Mouse (Mus musculus) liver, embryonic 14.5 days (tissue): ENCODE results near the gene Dpp6. TPM values are rescaled to one million over a fixed set of nuclear protein-coding genes. Genes with fewer than 3 reads are reported as not detected.
A peak's percentile ranks its signal among the peaks of the same experiment; 100 is the strongest.

ENCODE experiments used
- ATAC-seq: fragments of 200-750 bp; cut with Nextera tagmentation; 2 replicates; pipeline ENCODE4 v1.8.0; 2017; ENCODE audit warnings: moderate number of reproducible peaks, mild to moderate bottlenecking, moderate library complexity; ENCODE audit not compliant: insufficient read depth
- DNase-seq, 3 experiments: peaks; one replicate each; pipeline ENCODE4 v3.0.0-alpha.2; 2012 to 2013; ENCODE audit warnings: low read depth in 3 of 3, low spot score in 3 of 3
- H3K27ac ChIP-seq: fragments of 300-500 bp; sonication (generic); 2 replicates; pipeline ENCODE4 v1.5.1; 2014; ENCODE audit warnings: moderate library complexity, mild to moderate bottlenecking, control low read depth, inconsistent platforms
- H3K27me3 ChIP-seq: fragments of 300-500 bp; sonication (generic); 2 replicates; pipeline ENCODE4 v1.6.1; 2014; ENCODE audit warnings: mild to moderate bottlenecking, low read length, moderate library complexity; ENCODE audit not compliant: control insufficient read depth, insufficient read depth
- H3K36me3 ChIP-seq: fragments of 300-500 bp; sonication (generic); replicated peaks from 2 replicates; pipeline ENCODE4 v1.6.1; 2014; ENCODE audit warnings: low read depth; ENCODE audit not compliant: control insufficient read depth, insufficient read depth
- H3K4me1 ChIP-seq, 2 experiments: fragments of 200-500 bp in 1 of 2; fragments of 300-500 bp in 1 of 2; sonication (generic) in 1 of 2; replicated peaks; 2 replicates each; pipeline ENCODE4 v1.6.1; 2012 to 2014; ENCODE audit warnings: antibody characterized with exemption in 1 of 2, inconsistent platforms in 1 of 2, low read length in 1 of 2; ENCODE audit not compliant: control insufficient read depth in 2 of 2, insufficient read depth in 2 of 2
- H3K4me2 ChIP-seq: fragments of 300-500 bp; sonication (generic); 2 replicates; pipeline ENCODE4 v1.6.1; 2014; ENCODE audit warnings: low read depth, mild to moderate bottlenecking, control low read depth, moderate library complexity
- H3K4me3 ChIP-seq, 2 experiments: fragments of 200-500 bp in 1 of 2; fragments of 300-500 bp in 1 of 2; sonication (generic) in 1 of 2; 2 replicates each; pipeline ENCODE4 v1.5.1; 2012 to 2014; ENCODE audit warnings: low read depth in 2 of 2, low read length in 2 of 2, mild to moderate bottlenecking in 2 of 2, control low read depth in 1 of 2, inconsistent platforms in 1 of 2, moderate library complexity in 1 of 2; ENCODE audit not compliant: insufficient read depth in 1 of 2
- H3K9ac ChIP-seq: fragments of 300-500 bp; sonication (generic); replicated peaks from 2 replicates; pipeline ENCODE4 v1.6.1; 2014; ENCODE audit warnings: mild to moderate bottlenecking, control low read depth, moderate library complexity
- H3K9me3 ChIP-seq: fragments of 300-500 bp; sonication (generic); 2 replicates; pipeline ENCODE4 v1.6.1; 2016; ENCODE audit warnings: low read length, mixed read lengths; ENCODE audit not compliant: control insufficient read depth
- CTCF ChIP-seq: IDR thresholded peaks from 2 replicates; pipeline ENCODE4 v1.5.1; 2016; ENCODE audit warnings: antibody characterized with exemption, low read depth, control low read depth
- EP300 ChIP-seq: IDR thresholded peaks from 2 replicates; pipeline ENCODE4 v1.6.1; 2016; ENCODE audit warnings: antibody characterized with exemption, low read depth
- WGBS: fragments of 180-500 bp; shearing (Covaris S2); extraction: QIAGEN DNeasy Blood & Tissue Kit; methylation state at CpG from one replicate; pipeline ENCODE4 v1.1.7; 2014; ENCODE audit not compliant: insufficient replicate concordance; 5-methylcytosine and 5-hydroxymethylcytosine counted together
- polyA plus RNA-seq, 2 experiments: library from polyadenylated mRNA; depleted of rRNA in 1 of 2; stranded (reverse) in 1 of 2; unstranded in 1 of 2; fragments of >200 nt; fragmentation: Nextera tagmentation in 1 of 2; extraction: Ambion mirVana in 1 of 2; gene quantifications; 2 replicates each; pipeline versions ENCODE4 v1.2.1 to v1.2.3; 2012 to 2014

Gene Dpp6
- polyA plus RNA-seq, 2 experiments, result 0.30 to 0.48 TPM

DNA sequence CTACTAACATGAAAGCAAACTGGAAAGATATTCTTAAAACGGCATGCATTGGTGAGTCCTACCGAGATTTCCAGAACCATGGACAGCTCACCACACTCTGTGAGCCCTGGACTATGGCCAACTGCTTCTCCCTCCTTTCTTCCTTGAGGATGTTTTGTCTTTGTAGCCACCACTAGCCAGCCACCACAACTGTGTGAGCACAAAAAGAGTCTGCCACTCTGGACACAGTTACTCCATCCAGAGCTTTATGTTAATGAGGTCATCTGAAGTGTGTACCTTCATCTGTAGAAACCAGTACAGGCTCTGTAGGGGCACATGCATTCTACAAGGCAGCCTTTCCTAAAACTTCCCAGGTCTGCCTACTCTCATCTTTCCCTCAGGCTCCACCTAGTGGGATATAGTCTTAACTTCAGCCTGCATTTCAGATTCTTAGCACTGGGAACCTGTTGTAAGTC, 727.8 kb downstream of the Dpp6 start:
- Histone ChIP-seq H3K4me2 (no peak overlapping the region), H3K27me3 (no peaks in the 10 kb centered on the region), H3K36me3 (no peaks in the 10 kb centered on the region), H3K27ac (no peak overlapping the region), H3K4me1 (no peaks in the 10 kb centered on the region), H3K4me3 (no peak overlapping the region), H3K9me3 (no peaks in the 10 kb centered on the region), H3K9ac (no peak overlapping the region)
- 5% methylated on average over 2 of the region's 2 CpGs for WGBS
- ATAC-seq (no peak), DNase-seq (no peak)
- no peak for TF ChIP-seq EP300
- 0 out of 2 replicates have a peak, but pooled peaks have one; percentile 3 for TF ChIP-seq CTCF

DNA sequence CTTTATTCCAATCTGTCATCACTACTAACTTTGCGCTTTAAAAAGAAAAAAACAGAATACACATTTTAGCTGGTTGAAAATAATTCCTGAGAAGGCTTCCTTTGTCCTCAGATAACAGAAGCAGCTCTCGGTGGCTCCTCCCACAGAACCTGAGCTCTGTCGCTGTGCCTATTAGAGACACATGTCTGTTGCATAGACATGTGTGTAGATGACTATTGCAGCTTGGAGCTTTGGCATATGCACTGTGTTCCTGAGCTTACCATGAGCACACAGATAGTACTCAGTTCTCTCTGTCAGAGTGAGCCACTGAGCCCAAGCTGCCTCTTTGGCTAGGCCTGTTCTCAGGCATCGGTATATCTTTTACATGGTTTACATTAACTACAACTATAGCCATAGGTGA, 732.3 kb downstream of the Dpp6 start:
- ATAC-seq (no peak), DNase-seq (no peak)
- no peak overlapping the region for H3K9ac ChIP-seq
- no peak overlapping the region for H3K27ac ChIP-seq
- WGBS, result 64% methylated on average over 4 of the region's 4 CpGs
- H3K4me1 ChIP-seq, result no peaks in the 10 kb centered on the region
- no peaks in the 10 kb centered on the region for H3K27me3 ChIP-seq
- no peaks in the 10 kb centered on the region for H3K9me3 ChIP-seq
- no peaks in the 10 kb centered on the region for H3K36me3 ChIP-seq
- no peak overlapping the region for H3K4me2 ChIP-seq
- no peak overlapping the region for H3K4me3 ChIP-seq
- TF ChIP-seq EP300 (no peak), CTCF (no peak)

GRCm38 (mm10) chr5:27565700-27566099, 748.7 kb downstream of the Dpp6 start:
- H3K9ac ChIP-seq, result no peak overlapping the region
- no peaks in the 10 kb centered on the region for H3K4me1 ChIP-seq
- no peaks in the 10 kb centered on the region for H3K27me3 ChIP-seq
- no peaks in the 10 kb centered on the region for H3K36me3 ChIP-seq
- ATAC-seq, result no peak
- WGBS, result 51% methylated on average over 7 of the region's 7 CpGs
- H3K4me3 ChIP-seq, result no peak overlapping the region
- no peak overlapping the region for H3K4me2 ChIP-seq
- H3K27ac ChIP-seq, result no peak overlapping the region
- no peak for DNase-seq
- H3K9me3 ChIP-seq, result no peaks in the 10 kb centered on the region
- TF ChIP-seq EP300, result no peak
- no peak for TF ChIP-seq CTCF

DNA sequence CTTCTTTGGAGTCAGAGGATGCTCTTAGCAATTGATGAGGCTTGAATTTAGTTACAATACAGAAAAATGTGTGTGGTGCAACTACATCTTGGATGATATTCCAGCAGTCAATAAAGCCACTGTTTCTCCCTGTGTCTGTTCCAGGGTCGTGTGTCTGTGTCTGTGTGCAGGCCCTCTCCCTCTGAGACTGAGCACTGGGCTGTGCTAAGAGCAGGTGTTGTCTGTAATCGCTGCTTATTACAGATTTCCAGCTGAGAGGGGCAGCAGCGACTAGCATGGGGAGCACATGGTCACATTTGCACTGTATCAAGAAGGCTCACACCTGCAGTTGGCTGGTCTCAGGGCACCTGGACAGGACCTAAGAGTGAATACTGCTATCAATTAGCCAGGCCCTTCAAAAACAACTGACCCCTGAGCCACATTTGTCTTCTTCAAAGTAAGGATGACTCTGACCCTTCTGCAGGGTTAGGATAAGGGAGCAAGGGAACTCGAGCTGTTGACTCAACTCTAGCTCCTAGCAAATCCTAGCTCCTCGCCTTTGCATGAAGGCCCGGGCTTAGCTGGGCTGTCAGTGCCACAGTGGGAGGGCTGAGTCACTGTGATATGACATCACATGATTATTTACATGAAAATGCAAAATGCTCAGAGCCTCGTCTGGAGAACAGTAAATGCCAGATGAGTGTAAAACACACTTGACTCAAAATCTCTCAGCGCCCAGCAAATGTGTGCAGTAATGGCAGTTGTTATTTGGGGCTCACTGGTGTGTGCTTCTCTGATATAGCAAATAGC, 771.2 kb downstream of the Dpp6 start:
- Histone ChIP-seq H3K36me3 (no peaks in the 10 kb centered on the region), H3K9me3 (no peaks in the 10 kb centered on the region), H3K4me3 (no peak overlapping the region), H3K27ac (no peak overlapping the region), H3K9ac (no peak overlapping the region), H3K4me2 (no peak overlapping the region), H3K27me3 (no peaks in the 10 kb centered on the region), H3K4me1 (no peaks in the 10 kb centered on the region)
- no peak for TF ChIP-seq CTCF
- no peak for TF ChIP-seq EP300
- ATAC-seq, result no peak
- DNase-seq, result no peak
- WGBS, result 41% methylated on average over 8 of the region's 8 CpGs

GRCm38 (mm10) chr5:27604132-27604531, 787.1 kb downstream of the Dpp6 start:
- DNase-seq, result no peak
- H3K27ac ChIP-seq, result no peak overlapping the region
- H3K9me3 ChIP-seq, result no peaks in the 10 kb centered on the region
- no peaks in the 10 kb centered on the region for H3K27me3 ChIP-seq
- H3K4me1 ChIP-seq, result no peaks in the 10 kb centered on the region
- H3K36me3 ChIP-seq, result no peaks in the 10 kb centered on the region
- no peak overlapping the region for H3K4me3 ChIP-seq
- no peak overlapping the region for H3K4me2 ChIP-seq
- no peak for TF ChIP-seq EP300
- TF ChIP-seq CTCF, result no peak
- no peak for ATAC-seq
- WGBS, result 46% methylated on average over 1 of the region's 1 CpGs
- no peak overlapping the region for H3K9ac ChIP-seq
